Mouse (Mus musculus): ENCODE results near the gene Misp. TPM values are rescaled to one million over a fixed set of nuclear protein-coding genes. Genes with fewer than 3 reads are reported as not detected.
A peak's percentile ranks its signal among the peaks of the same experiment; 100 is the strongest.

The Misp gene
- total RNA-seq, 2 experiments from 2014 or later: 0.42 TPM; not detected in 1

DNA sequence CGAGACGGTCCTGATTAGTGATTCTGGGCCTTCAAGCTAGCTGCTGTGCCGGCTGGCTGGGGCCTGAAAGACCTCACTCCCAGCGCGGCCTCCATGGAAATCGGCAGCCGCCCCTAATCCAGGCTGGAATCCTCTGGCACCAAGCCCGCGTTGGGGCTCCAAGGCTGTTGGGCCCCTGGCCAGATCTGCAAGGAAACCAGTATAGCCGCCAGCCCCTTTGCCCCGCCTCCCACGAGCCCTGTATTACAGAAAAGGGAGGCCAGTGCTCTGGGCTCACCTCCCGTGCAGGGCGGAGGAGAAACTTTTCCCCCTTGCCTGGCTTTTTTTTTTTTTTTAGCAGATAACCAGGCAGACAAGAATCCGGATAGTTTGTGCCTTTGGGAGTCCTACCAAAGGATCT lies 32.6 kb downstream of the Misp start:
- DNase-seq (ENCODE audit: low spot score in 2 of 2): peak; percentile 99 to 100

DNA sequence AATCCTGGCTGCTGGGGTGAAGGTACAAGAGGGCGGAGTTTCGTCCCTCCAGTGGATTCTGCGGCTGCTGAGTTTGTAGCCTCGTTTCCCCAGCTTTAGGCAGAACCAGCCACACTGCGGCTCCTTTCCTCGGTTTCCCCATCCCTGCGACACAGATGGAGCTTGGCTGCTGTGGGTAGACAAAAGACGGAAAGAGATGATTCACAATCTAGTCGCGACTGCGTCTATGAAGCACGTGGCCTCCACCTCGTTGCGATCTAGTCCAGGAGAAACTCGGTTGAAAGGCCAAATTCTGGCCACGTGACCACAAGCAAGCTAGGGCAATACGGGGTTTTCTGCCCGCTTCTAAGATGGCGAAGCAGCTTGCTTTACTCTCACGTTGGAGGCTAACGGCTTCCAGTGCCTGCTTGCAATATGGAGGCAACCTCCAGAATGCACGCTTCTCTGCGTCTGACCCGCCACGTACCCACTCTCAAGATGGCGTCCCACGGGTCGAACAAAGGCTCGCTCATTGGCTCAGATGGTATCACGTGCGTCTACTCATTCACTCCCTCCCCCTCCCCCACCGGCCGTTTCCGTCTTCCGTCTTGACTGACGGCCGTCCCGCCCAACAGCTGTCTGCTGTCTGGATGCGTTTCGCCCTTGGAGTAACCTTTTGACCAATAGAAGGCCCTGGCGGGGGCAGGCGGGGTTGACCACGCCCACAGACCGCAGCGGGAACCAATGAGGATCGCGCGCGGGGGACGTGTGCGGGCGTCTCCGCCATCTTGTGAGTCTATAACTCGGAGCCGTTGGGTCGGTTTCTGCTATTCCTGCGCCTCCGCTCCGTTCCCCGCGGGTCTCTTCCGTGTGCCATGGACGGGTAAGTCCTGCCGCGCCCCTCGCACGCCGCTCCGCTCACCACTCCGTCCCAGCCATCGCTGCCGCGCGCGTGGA lies 33.3 kb downstream of the Misp start, which contains the start of gene Ptbp1:
TSS of gene Ptbp1 (plus strand) at position 568 of the 936 bp plus-strand sequence.
- peak; percentile 98 to 100 for DNase-seq (ENCODE audit: low spot score in 2 of 2)

DNA sequence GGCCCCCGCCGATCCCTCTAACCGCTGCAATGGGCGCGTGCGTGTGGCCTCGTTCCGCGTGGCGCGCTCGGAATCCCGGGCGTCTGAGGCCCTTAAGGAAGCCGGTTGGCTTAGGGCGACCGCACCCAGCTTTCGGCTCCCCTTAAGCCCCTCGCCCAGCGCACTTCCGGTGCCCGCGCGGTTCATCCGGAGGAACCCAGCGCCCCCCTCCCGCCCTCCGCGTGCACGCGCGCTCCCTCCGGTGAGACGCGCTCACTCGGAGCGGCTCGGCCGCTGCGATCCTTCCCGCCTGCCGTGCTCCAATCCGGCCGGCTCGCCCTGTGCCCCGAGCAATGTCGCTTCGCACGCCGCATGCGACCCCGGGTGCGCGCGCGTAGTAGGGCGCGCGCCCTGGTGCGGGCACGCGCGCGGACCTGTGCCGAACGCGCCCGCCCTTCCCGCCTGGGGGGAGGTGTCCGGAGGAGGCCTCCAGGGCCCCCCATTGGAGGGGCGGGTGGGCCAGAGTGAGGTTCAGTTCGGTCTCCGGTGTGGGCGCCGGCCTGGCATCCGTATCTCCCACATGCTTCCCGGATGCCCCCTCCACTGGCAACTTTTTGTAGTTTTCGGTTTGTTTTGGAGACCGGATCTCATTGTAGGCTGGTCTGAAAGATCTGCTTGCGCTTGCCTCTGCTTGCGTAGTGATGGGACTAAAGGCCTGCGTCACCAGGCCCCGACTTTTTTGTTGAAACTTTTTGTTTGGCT lies 34.2 kb downstream of the Misp start:
- peak in 1 of 2 experiments; percentile 76 for DNase-seq (ENCODE audit: low spot score in 2 of 2)

DNA sequence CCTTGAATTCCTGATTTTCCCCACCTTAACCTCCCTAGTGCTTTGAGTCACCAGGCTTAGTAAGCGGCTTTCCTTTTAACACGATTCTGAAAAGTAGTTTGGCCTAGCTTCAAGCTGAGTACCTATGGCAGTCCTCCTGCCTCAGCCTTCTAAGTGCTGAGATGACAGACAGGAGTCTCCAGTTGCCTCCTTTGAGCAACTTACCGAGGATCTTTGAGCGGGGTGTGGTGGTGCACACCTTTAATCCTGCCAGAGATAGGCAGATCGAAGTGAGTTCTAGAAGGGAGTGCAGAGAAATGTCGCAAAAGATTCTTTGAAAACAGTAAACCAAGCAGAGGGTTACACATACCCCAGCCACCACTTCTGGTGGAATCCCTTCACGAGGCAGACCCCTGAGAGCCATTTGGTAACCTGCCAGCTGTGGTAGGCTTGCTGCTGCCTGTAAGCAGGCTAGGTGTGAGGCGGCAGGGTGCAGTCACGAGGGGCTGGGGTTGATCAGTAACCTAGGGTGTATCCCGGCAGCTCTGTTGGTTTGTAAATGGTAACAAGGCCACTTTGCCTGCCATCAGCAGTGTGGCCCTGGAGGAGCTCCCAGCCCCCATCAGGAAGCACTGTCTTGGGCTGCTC lies 34.9 kb downstream of the Misp start:
- no peak for DNase-seq (ENCODE audit: low spot score in 2 of 2)

DNA sequence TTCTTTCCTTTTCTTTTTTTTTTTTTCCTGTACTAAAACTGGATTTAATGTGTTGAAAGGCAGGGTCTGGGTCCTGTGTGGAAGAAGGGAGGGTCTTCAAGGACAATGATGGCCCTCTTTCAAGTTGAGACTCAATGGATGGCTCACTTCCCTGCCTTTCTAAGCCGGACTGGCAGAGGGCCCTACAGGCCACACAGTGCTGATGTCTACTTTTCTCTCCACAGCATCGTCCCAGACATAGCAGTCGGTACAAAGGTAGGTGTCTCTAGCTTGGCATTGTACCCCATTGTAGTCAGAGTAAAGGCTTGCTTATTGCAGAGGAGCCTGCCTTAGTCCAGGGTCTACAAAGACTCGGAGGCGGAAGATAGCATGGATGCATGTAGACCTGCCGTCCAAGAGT lies 35.5 kb downstream of the Misp start:
- no peak for DNase-seq (ENCODE audit: low spot score in 2 of 2)

DNA sequence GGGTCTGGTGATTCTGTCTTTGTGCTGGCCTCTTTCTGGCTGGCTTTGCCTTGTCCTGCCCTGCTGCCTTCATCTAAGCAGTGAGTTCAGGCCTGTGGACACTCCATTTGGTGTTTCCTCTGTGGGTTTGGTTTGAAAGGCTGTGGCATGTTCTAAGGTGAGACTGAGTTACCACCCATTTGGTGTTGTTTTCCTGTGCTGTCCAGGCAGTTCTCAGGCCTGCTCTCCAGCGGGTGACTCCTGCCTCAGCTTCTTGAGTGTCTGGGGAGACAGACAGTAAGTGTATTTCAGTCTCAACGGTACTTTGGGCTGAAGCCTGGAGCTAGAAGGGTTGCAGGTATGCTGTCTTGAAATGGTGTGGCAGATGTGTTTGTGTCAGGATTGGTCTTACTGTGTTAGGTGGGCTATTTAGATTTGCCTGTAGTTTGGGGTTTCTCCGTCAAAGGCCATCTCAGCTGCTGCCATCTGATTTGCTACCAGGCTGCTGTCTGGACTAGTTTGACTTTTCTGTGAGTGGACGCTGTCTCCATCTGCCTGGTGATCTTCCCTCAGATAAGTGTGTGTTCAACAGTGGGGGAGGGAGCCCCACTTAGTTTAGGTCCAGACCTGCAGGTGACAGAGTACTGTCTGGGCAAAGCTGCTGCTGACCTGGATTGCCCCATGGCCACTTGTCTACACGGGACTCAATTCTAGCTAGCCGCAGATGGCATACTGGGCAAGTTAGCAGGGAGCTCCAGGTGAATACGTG lies 36.1 kb downstream of the Misp start:
- DNase-seq (ENCODE audit: low spot score in 2 of 2): no peak

DNA sequence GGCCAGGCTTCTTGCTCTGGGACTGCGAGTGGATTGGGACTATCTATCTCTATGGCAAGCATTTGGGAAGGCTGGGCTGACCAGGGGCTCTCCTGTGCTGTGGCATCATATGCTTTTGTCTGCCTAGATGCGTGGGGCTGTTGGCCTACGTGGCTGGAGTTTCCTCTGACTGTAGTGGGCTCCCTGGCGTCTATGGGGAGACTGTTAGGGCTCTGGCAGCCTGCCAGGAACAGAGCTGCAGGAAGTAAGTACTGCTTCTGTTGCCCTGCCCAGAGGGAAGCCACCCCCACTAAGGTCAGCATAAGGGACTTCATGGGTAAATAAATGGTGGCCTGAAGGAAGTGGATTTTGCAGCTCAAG lies 36.6 kb downstream of the Misp start:
- peak in 1 of 2 experiments; percentile 67 for DNase-seq (ENCODE audit: low spot score in 2 of 2)

DNA sequence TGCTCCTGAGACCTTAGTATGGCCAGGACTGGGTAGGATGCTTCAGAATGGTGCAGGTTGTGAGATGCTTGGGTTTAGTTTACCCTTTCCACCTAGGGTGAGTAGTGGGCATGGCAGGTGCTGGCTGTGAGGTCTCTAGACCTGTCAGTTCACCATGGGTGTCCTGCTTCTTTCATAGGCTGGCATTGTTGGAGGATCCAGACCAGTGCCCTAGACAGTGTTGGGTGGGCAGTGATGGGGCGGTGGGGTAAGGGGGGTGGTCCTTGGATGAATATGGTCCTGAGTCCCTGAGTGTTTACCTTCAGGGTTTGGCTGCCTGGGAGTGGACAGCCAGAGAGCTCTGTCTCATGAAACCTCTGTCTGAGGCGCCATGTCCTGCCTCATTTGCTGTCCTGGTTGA lies 37.1 kb downstream of the Misp start:
- no peak for DNase-seq (ENCODE audit: low spot score in 2 of 2)

DNA sequence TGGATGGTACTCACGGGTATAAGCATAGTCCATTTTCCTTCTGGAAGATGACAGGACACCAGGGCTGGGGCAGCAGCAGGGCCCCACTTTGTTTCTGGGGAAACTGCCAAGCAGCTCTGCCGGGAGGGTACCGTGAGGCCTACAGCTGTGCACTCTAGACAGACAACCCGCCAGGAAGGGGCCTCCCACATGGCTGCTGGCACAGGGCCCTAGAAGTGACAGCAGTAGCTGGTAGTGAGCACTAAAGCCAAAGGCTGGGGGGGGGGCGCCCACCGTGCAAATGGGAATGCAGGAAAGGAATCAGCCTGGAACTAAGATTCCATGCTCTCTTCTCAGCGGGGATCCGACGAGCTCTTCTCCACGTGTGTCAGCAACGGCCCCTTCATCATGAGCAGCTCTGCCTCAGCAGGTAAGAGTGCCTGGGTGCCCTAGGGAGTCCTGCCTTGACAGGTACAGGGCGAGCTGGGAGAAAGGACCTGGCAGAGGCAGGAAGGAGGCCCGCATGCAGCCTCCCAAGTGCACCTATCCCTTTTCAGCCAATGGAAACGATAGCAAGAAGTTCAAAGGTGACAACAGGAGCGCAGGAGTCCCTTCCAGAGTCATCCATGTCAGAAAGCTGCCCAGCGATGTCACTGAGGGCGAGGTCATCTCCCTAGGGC lies 37.8 kb downstream of the Misp start:
- DNase-seq (ENCODE audit: low spot score in 2 of 2): peak; percentile 50 to 78

DNA sequence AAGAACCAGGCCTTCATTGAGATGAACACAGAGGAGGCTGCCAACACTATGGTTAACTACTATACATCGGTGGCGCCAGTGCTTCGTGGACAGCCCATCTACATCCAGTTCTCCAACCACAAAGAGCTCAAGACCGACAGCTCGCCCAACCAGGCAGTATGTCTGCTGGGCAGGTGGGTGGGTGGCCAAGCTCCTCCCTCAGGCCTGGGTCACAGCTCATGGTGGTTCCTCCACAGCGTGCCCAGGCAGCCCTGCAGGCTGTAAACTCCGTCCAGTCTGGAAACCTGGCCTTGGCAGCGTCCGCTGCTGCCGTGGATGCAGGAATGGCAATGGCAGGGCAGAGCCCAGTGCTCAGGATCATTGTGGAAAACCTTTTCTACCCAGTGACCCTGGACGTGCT lies 38.3 kb downstream of the Misp start:
- no peak for DNase-seq (ENCODE audit: low spot score in 2 of 2)

DNA sequence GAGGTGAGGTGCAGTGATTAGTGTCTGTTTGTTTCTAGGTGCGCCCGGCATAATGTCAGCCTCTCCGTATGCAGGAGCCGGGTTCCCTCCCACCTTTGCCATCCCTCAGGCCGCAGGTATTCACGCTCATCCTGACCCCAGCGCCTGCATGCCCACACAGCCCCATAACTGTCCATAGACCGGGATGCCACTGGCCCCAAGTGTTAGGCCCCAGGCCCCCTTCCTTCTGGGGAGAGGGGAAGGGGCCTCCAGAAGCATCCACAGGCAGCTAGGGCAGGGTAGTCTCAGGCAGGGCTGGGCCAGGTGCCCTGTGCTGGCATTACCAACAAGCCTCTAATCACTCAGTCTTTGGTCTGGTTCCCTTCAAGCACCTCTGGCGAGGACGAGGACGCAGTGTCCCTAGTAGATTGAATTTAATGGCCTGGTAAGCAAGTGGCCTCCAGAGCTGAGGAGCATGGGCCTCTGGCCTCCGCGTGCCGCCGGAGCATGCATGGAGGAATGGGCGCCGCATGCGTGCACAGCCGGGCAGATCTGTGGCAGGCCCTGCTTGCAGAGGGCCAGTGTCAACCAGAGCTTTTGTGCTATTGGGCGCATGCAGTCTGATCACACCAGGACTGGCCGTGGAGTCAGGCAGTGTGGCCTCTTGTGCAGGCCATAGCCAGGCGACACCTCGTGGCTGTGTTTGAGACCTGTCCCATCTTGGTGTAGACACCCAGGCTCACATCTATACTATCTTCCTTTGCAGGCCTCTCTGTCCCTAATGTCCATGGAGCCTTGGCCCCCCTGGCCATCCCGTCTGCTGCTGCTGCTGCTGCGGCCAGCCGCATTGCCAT lies 39.5 kb downstream of the Misp start:
- DNase-seq (ENCODE audit: low spot score in 2 of 2): no peak

DNA sequence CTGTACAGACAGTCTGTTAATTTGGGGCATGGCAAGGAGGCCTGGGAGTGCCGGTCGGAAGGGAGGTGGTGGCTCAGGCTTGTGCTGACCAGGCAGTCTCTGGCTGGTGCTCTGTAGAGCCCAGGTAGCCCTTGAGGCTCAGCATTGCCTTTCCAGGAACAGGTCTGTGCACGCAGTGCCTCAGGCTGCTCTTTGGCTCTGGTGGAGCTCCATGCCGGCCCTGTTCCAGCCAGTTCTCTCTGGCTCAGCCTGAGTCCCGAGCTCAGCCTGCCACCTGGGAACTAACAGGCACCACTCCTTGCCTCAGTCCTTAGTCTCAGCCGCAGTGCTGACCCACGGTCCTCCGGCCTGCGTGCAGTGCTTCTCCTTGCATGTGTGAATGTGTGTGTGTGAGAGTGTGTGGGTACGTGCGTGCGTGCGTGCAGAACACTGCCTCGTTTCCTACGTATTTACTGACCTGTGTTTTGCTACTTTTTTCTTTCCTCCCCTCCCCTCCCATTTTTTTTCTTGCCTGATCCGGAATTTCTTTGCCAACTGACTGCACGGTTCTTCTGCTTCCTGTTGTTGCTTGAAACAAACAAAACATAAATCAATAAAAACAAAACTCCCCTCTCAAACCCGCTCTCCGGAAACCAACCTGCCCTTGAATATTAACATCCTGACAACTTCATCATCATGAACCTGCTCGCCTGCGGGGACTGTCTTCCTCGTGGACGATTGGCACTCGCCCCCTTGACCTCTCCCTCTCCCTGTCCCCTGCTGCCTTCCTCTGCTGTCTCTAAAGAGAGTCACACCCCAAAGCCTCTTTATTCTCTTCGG lies 40.6 kb downstream of the Misp start:
- no peak for DNase-seq (ENCODE audit: low spot score in 2 of 2)

DNA sequence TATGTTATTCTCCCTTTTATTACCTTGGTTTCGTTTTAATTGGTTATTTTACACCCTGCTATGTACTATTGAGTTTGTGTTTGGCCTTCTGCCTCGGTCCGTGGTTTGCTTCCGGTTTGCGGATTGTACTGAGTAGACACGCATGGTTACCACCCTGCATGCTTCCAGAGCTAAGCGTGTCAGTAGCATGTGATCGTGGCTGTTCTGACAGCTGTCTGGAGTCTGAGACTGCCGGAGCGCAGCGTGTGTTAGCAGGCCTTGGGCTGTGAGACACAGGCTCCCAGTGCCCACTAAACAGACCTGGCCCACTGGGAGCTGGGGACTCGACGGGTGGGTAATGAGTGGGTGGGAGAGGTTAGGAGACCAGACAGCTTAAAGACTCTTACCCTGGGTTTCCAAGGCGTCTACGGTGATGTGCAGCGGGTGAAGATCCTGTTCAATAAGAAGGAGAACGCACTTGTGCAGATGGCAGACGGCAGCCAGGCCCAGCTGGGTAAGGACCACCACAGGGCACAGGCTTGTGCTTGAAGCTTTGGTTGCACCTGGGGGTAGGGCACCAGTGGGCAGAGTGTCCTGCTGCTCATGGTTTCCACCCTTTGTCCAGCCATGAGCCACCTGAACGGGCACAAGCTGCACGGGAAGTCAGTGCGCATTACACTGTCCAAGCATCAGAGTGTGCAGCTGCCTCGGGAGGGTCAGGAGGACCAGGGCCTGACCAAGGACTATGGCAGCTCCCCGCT lies 41.4 kb downstream of the Misp start:
- DNase-seq (ENCODE audit: low spot score in 2 of 2): no peak

DNA sequence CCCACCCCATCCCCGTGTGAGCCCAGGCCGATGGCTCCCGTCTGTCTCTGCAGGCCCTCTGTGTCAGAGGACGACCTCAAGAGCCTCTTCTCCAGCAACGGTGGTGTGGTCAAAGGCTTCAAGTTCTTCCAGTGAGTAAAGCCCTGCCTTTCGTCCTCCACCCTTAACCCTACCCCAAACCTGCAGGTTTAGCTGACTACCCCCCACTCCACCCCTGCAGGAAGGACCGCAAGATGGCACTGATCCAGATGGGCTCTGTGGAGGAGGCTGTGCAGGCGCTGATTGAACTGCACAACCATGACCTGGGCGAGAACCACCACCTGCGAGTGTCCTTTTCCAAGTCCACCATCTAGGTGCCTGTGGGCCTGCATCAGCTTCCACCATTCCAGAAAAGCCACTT lies 42.1 kb downstream of the Misp start:
- DNase-seq (ENCODE audit: low spot score in 2 of 2): no peak

DNA sequence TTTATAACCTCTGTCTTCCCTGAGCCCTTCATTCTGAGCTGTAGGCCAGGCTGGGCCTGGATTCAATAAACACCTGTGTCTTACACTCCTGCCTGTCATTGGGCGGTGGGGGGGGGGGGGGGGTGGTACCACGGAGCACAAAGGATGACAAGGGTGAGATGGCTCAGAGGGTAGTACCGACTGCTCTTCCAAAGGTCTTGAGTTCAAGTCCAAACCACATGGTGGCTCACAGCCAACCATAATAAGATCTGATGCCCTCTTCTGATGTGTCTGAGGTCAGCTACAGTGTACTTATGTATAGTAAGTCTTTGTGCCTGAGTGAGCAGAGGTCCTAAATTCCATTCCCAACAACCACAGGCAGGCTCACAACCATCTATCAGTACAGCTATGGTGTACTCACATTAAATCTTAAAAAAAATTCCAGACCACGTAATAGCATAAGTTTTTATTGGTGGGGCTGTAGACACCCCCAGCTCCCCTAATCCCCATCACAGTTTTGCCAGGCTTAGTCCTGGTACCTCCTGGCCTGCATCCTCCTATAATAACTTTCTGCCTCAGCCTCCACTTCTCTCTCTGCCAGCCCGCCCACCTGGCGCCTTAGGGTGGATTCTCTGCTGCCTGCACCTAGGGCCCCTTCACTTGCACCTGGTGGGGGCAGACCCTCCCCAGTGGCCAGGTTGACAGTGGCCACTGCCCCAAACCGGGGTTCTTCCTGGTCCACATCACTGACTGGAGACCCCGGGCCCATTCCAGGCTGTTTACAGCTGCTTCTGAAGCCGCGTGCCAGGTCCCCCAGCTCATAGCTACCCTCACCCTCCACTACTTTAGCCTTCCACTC lies 43.8 kb downstream of the Misp start:
- no peak for DNase-seq (ENCODE audit: low spot score in 2 of 2)

DNA sequence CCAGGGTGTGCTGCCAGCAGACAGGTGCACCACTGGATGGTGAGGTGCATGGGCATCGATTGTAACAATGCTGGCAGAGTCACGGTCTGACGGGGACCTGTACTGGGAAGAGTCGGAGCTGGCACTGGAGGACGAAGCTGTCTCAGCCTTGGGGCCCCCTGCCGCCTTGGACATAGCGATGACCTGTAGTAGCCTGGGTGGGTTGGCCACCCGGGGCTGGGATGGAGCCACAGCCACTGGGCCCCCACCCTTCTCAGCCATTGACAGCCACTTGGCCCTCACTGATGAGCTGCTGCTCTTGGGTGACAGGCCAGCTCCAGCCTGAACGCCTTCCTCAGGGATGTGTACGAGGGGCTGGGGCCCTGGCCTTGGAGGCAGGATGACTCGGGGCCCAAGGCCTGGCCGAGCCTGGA lies 44.4 kb downstream of the Misp start:
- DNase-seq (ENCODE audit: low spot score in 2 of 2): no peak

DNA sequence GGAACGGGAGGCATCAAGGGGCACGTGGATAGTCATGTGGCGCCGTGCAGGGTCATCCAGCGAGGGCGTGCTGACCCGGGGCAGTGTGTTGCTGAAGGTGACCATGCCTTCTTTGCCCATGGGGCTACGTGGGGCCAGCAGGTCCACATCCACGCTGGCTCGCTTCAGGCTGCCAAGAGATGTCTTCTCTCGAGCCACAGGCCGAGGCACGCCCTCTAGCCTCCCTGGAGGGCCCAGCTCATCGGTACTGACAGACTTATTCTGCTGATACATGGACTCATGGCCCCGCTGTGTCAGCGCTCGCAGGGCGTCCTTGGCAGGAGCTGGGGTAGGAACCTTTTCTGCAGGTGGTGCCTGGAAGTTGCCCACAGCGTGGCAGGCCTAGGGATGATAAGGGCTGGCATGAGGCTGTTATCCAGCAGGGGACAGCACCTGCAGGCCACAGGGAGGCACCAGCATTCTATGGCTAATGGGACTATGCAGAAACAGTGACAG lies 45.1 kb downstream of the Misp start:
- DNase-seq (ENCODE audit: low spot score in 2 of 2): no peak

Measured in gastrocnemius, postnatal 4 days (tissue).